Mouse (Mus musculus): Measurements from ENCODE around the gene Akap13.

DNA sequence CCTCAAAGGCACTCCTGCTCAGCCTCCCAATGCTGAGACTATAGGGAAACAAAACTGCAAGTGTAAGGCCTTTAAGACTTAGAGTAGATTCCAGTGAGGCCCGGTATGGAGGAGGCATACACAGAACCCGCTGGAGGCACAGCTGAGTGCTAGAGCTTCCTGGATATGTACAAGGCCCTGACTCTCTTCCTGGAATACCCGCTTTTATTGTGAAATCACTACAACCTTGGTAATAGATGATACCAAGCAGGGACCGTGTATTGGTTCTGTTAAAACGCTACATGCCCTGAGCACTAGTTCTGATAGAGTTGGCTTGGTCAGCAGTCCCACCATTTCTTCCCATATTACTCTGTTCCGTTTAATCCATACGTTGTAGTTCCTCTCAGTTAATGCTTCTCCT, 274.3 kb downstream of the Akap13 start:
- TF ChIP-seq CTCF (IDR thresholded peaks at IDR 0.05; ENCODE audit: low read depth) (no peak), EP300 (IDR thresholded peaks at IDR 0.05; ENCODE audit: low read depth) (no peak)
